Mouse (Mus musculus) ES-E14 (cell line): Measurements from ENCODE around the gene F2rl1. TPM values are rescaled to one million over a fixed set of nuclear protein-coding genes. Genes with fewer than 3 reads are reported as not detected.
A peak's percentile ranks its signal among the peaks of the same experiment; 100 is the strongest.
"Not testable (repeated sequence)": the region's sequence is repeated elsewhere in the genome, so short reads cannot be mapped to it uniquely, and the experiment has no call there.

Experiments
- DNase-seq: peaks from one replicate; pipeline ENCODE4 v3.0.0-alpha.2; 2013; ENCODE audit warnings: low read depth, low spot score
- H3K27ac ChIP-seq: 2 replicates; pipeline ENCODE4 v1.5.1; 2012; ENCODE audit warnings: low read depth, mild to moderate bottlenecking, low read length, moderate library complexity, mixed read lengths; ENCODE audit not compliant: poor library complexity, insufficient read depth, severe bottlenecking
- H3K36me3 ChIP-seq: 2 replicates; pipeline ENCODE4 v1.6.1; 2012; ENCODE audit warnings: mild to moderate bottlenecking, low read length, moderate library complexity, mixed read lengths; ENCODE audit not compliant: control insufficient read depth, poor library complexity, insufficient read depth, severe bottlenecking
- H3K4me1 ChIP-seq, 2 experiments: fragments of 150-350 bp in 1 of 2; sonication (generic) in 1 of 2; 2 replicates each; pipeline ENCODE4 v1.6.1; 2012; ENCODE audit warnings: low read length in 2 of 2, mild to moderate bottlenecking in 1 of 2, mixed read lengths in 1 of 2; ENCODE audit not compliant: control insufficient read depth in 2 of 2, insufficient read depth in 2 of 2, poor library complexity in 1 of 2
- H3K4me3 ChIP-seq, 2 experiments: fragments of 150-350 bp in 1 of 2; sonication (generic) in 1 of 2; 2 replicates each; pipeline ENCODE4 v1.5.1; 2012; ENCODE audit warnings: low read length in 2 of 2, low read depth in 1 of 2, mild to moderate bottlenecking in 1 of 2, mixed read lengths in 1 of 2; ENCODE audit not compliant: insufficient read depth in 1 of 2, poor library complexity in 1 of 2, severe bottlenecking in 1 of 2
- H3K9ac ChIP-seq: 2 replicates; pipeline ENCODE4 v1.6.1; 2012; ENCODE audit warnings: low read depth, mild to moderate bottlenecking, low read length, mixed read lengths; ENCODE audit not compliant: poor library complexity, insufficient read depth, severe bottlenecking
- H3K9me3 ChIP-seq: fragments of 150-350 bp; sonication (generic); 2 replicates; pipeline ENCODE4 v1.6.1; 2012; ENCODE audit warnings: low read depth, mild to moderate bottlenecking, low read length; ENCODE audit not compliant: control insufficient read depth, insufficient read depth
- CHD2 ChIP-seq: IDR thresholded peaks from 2 replicates; pipeline ENCODE4 v1.6.1; 2014; ENCODE audit warnings: mild to moderate bottlenecking, low read depth, low read length, inconsistent platforms
- HCFC1 ChIP-seq: IDR thresholded peaks from 2 replicates; pipeline ENCODE4 v1.6.1; 2012; ENCODE audit warnings: low read length, inconsistent platforms, borderline replicate concordance; ENCODE audit not compliant: insufficient read depth
- MAFK ChIP-seq: IDR thresholded peaks from 2 replicates; pipeline ENCODE4 v1.6.1; 2014; ENCODE audit warnings: mild to moderate bottlenecking, low read depth, low read length, inconsistent platforms; ENCODE audit not compliant: insufficient read depth
- ZC3H11A ChIP-seq: IDR thresholded peaks from 2 replicates; pipeline ENCODE4 v1.6.1; 2012; ENCODE audit warnings: low read depth, mild to moderate bottlenecking, inconsistent platforms, low read length, borderline replicate concordance
- ZNF384 ChIP-seq: IDR thresholded peaks from 2 replicates; pipeline ENCODE4 v1.6.1; 2012; ENCODE audit warnings: low read depth, low read length, inconsistent platforms
- in situ Hi-C, 2 experiments: fragments of 600-800 bp; cut with MboI; formaldehyde crosslinking; loops; one replicate each; pipeline ENCODE4 v1.15.1; 2025; ENCODE audit warnings: low sequenced_read_pairs in 2 of 2, inconsistent platforms in 1 of 2; ENCODE audit not compliant: unreplicated experiment in 2 of 2
- total RNA-seq: library from RNA; depleted of rRNA; stranded (reverse); fragments of 300-350 nt; gene quantifications from 2 replicates; pipeline ENCODE4 v1.2.3, GENCODE M21; 2012

The F2rl1 gene
- total RNA-seq, 1 experiment = 51.7 TPM

GRCm38 (mm10) chr13:95535461-95536116 is 10.6 kb upstream of the F2rl1 start:
- in situ Hi-C loops = no loop called here

GRCm38 (mm10) chr13:95535026-95535425 is 10.0 kb upstream of the F2rl1 start:
- Histone ChIP-seq H3K4me1 (peaks cover 20 to 31% of the 10 kb centered on the region in 2 experiments), H3K36me3 (no peaks in the 10 kb centered on the region), H3K4me3 (peak overlapping the region; percentile 36 to 43), H3K9ac (peak overlapping the region; percentile 59; the same call in 1 of the 2 replicates), H3K27ac (peak overlapping the region; percentile 94), H3K9me3 (no peaks in the 10 kb centered on the region)
- DNase-seq = no peak
- in situ Hi-C loops = no loop called here
- no peak for TF ChIP-seq MAFK
- TF ChIP-seq ZNF384 = no peak
- TF ChIP-seq HCFC1 = no peak
- 0 out of 2 replicates have a peak, but pooled peaks have one; percentile 12 for TF ChIP-seq CHD2

More at GRCm38 (mm10) chr13:95535461-95536116, 10.6 kb upstream of the F2rl1 start:
- H3K36me3 ChIP-seq = no peaks in the 10 kb centered on the region
- H3K4me3 ChIP-seq = peak overlapping the region; percentile 36 to 43
- peak overlapping the region; percentile 94 for H3K27ac ChIP-seq
- H3K9me3 ChIP-seq = no peaks in the 10 kb centered on the region
- TF ChIP-seq MAFK (no peak), CHD2 (0 out of 2 replicates have a peak, but pooled peaks have one; percentile 0)
- peaks cover 20 to 31% of the 10 kb centered on the region in 2 experiments for H3K4me1 ChIP-seq
- peak overlapping the region; percentile 59; the same call in 1 of the 2 replicates for H3K9ac ChIP-seq
- DNase-seq = peak; percentile 81

GRCm38 (mm10) chr13:95534131-95534561 is 9.1 kb upstream of the F2rl1 start:
- H3K27ac ChIP-seq = peak overlapping the region; percentile 96
- H3K36me3 ChIP-seq = no peaks in the 10 kb centered on the region
- 0 out of 2 replicates have a peak, but pooled peaks have one; percentile 26 for TF ChIP-seq ZNF384
- TF ChIP-seq HCFC1 = no peak
- TF ChIP-seq CHD2 = peak; percentile 66; the same call in 1 of the 2 replicates
- no peak for TF ChIP-seq ZC3H11A
- 0 out of 2 replicates have a peak, but pooled peaks have one; percentile 62 for TF ChIP-seq MAFK
- peak overlapping the region; percentile 72 for H3K9ac ChIP-seq
- no peaks in the 10 kb centered on the region for H3K9me3 ChIP-seq
- H3K4me1 ChIP-seq = peaks cover 20 to 31% of the 10 kb centered on the region in 2 experiments
- in situ Hi-C loops = no loop called here
- H3K4me3 ChIP-seq = peak overlapping the region; percentile 42 to 43
- DNase-seq = peak; percentile 85

- H3K27ac ChIP-seq = peak overlapping the region; percentile 96
- no peak for DNase-seq
- in situ Hi-C loops = no loop called here
- H3K36me3 ChIP-seq = no peaks in the 10 kb centered on the region
- peaks cover 20 to 31% of the 10 kb centered on the region in 2 experiments for H3K4me1 ChIP-seq
- no peak for TF ChIP-seq MAFK
- TF ChIP-seq ZNF384 = no peak
- H3K9me3 ChIP-seq = no peaks in the 10 kb centered on the region
- H3K4me3 ChIP-seq = peak overlapping the region; percentile 11 to 42
- peak overlapping the region; percentile 72 for H3K9ac ChIP-seq
Measured at GRCm38 (mm10) chr13:95533640-95534039, 8.6 kb upstream of the F2rl1 start.

GRCm38 (mm10) chr13:95533121-95533520 is 8.1 kb upstream of the F2rl1 start:
- H3K36me3 ChIP-seq, in situ Hi-C loops, H3K4me3 ChIP-seq, DNase-seq, H3K9me3 ChIP-seq: not testable (repeated sequence)
- Histone ChIP-seq H3K27ac (peak overlapping the region; percentile 96), H3K4me1 (peaks cover 20 to 29% of the 10 kb centered on the region in 2 experiments), H3K9ac (peak overlapping the region; percentile 72; the same call in 1 of the 2 replicates)
